Mouse (Mus musculus) right cerebral cortex, postnatal 36 days (tissue): ENCODE data around the gene Nbea.

Experiments
- DNase-seq, 2 experiments: peaks; one replicate each; pipeline ENCODE4 v3.0.0; 2022; ENCODE audit warnings: low spot score in 2 of 2, mixed read lengths in 1 of 2

Nbea gene

DNA sequence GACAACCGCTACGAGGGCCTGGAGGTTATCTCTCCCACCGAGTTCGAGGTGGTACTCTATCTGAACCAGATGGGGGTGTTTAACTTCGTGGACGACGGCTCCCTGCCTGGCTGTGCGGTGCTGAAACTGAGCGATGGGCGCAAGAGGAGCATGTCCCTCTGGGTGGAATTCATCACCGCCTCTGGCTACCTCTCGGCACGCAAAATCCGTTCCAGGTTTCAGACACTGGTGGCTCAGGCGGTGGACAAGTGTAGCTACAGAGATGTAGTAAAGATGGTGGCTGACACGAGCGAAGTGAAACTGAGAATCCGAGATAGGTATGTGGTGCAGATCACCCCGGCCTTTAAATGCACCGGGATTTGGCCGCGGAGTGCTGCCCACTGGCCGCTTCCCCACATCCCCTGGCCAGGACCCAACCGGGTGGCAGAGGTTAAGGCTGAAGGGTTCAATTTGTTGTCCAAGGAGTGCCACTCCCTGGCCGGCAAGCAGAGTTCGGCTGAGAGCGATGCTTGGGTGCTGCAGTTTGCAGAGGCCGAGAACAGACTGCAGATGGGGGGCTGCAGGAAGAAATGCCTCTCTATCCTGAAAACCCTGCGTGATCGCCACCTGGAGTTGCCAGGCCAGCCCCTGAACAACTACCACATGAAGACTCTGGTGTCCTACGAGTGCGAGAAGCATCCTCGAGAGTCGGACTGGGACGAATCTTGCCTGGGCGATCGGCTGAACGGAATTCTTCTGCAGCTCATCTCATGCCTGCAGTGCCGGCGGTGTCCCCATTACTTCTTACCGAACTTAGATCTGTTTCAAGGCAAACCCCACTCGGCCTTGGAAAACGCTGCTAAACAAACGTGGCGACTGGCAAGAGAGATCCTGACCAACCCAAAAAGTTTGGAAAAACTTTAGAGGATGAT, 400.1 kb downstream of the Nbea start:
- no peak for DNase-seq

DNA sequence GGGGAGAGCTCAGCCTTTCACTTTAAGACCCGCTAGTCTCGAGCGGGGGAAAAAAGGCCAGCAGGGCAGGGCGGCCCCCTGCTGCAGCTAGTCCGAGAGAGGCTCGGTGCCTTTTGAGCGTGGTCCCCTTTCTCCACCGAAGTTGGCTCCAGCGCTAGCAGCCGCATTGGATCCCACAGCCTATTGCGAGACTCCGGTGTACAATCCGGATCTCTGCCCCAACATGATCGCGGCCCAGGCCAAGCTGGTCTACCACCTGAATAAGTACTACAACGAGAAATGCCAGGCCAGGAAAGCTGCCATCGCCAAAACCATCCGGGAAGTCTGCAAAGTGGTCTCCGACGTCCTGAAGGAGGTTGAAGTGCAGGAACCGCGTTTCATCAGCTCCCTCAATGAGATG, 400.7 kb downstream of the Nbea start:
- DNase-seq = no peak

DNA sequence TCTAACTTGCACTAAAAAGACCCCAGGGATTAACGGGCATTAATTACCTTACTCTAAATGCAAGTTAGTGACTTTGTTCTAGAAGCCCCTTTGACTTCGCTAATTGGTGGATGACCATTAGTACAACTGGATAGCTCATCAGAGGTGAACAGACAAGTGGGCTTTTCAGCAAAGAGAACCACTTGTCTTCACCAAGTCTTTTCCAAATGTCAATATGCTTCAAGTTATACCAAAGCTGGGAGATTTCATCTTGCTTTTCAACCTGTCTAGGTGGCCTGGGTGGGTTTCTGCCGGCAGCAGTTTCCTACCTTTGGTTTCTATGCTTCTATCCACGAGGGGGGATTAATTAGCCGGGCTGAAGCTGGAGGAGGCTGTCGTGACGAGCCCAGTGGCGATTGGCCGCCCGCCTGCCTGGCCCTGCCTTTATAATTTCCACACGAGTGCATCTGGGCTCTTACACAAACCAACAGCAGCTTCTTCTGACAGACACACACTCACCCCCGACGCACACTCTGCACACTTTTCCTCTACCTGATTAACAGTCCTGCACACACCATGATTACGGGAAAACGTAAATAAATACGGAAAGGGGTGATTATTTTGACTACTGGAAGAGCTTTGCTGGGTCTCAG, 401.3 kb downstream of the Nbea start, which contains the start of gene Mab21l1:
Gene Mab21l1, plus strand, starts transcription at position 455 of the 632 bp plus-strand sequence.
- DNase-seq = no peak

DNA sequence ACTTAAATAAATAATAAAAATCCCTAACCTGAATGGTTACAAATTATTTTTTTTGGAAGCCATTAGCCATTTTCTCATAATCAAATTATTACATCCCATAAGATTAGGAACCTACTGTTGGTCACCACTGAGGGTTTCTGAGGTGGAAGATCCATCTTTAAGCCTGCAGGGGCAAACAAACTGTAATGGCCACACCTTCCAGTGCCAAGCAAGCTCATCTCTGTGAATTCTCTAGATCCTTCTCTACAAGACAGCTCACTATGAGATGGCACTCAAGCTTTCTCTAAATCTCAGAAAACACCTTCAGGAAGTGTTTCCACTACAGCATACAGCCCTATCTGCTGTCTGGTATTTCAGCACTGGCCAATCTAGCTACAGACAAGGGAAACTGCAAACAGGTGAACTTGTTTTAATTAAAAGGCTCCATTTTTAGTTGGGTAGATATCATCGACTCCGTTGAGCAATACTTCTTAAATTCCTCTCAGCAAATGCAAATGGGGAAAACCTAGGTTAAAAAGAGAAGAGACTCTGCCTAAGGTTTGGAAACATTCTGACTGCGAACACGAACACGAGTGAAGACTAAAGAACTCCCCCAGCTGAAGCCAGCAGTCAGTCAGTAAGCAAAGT, 402.0 kb downstream of the Nbea start:
- no peak for DNase-seq

DNA sequence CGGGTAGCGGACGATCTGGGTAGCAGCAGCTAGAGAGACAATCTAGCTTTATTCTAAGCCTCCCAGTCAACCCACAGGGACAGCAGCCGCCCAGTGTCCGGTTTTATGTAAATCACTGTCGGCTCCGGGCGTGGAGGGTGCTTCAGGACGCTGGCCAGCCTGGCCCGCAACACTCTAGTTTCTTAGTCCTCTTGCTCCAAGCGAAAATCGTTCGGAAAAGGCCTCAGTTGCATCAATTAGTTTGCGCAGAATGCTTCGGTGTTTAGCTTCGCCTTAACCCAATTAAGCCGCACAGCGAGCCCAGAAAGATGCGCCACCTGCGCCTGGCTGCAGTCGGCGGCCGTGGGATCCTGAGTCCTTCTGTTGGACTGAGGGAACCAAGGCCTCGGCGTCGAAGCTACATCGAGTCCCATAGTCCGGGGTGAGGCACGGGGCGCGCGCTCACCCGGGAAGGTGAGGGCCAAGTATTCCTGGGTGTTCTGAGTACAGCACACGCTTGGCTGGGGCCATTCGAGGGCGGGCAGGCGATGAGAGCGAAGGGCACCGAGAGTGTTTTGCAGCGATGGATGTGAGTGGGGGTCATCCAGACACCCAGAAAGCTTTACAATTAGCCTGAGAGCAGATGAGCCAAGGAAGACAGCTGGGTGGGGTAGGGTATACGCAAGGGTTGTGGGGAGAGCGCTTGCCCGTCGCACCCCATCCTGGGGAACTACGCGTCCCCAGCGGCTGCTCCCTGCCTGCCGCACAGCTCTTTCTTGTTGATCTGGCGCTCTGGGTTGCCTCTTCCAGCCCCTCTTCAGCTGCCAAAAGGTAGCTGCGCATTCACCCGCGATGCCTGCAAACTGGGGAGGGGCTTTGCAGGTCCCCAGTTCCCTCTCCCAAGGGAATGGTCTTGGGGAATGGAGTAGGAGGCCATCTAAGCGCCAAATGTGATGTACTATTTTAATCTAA, 403.1 kb downstream of the Nbea start:
- no peak for DNase-seq

DNA sequence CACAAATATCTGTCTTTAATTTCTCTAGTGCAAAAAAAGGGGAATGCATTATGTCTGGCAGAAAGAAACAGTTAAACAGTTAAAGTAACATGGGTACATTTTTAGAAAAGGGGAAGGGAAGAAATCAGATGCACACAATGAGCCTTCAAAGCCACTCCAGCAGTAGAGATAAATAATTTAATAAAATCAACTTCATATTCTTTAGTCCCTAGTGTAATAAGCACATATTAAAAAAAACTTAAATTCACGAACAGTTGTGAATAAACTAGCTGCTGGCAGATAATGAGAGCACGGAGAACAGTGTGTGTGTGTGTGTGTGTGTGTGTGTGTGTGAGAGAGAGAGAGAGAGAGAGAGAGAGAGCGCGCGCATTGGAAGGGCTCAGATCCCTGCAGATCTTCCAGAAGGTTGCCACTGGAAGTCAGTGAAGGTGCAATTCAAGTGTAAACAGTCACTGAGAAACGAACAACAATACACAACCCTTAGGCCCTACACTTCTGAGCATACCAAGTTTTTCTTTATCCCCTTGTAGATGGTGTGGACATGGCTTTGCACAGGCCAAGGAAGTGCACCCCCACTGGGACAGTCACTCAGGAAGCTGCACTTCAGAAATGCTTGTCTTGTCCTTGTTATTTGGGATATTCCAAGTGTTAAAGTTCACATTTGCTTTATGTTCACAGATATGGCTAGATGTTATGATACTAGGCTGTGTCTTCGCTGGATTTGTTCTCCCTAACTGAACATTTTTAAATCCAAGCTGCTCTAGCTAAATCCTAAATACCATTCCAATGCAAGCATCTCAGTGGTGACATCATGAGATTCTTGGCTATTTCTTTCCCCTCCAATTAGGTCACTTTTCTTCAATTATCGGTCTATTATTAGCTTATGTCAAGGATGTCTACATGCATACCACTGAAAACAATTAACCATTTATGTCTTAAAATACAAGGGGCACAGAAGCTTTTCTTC, 404.5 kb downstream of the Nbea start:
- no peak for DNase-seq

DNA sequence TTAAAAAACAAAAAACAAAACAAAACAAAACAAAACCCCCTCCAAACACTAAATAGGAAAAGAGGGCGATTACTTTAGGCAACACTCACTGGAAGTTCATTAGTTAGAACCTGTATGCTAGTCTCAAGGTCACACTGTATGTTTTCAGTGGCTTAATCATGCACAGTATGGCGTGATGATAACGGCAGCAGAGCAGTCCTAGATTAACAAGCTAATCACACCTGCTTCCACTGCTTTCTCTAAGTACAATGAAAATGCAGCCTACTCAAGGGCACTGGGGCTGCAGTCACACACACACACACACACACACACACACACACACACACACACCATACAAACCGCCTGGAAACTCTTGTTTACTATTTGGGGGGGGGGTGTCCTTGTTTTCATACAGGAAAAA, 406.0 kb downstream of the Nbea start:
- no peak for DNase-seq

DNA sequence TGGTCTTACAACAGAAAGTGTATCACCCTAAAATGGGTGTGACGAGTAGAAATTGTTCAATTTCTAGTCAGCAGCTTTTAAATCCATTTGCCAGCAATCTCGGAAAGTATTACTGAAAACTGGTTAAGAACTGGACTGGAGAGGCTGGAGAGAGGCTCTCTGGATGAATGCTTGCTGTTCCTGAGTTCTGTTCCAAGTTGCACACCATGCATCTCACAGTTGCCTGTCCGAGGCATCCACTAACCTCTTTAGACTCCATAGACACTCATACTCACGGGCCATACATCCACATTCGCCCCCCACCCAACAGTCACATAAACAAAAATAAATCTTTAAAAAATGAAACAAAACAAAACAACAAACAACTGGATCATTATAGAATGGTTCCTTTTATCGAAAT, 407.7 kb downstream of the Nbea start:
- no peak for DNase-seq

DNA sequence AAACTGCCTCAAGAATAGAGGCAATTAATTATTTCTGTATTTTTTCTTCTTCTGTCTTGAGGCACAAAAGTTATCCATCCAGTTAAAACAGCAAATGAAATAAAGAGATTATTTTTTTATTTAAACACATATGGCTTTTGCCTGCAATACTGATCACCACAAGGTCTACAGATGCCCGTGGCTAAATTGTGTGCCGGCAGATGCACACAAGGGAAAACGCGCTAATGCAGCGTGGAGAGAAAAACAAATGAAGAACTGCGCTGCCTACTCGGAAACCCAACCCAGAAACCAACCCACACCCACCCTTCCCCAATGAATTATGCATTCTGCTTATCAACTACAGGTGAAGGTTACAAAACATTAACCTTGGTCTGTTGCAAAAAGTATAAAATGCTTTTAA, 408.3 kb downstream of the Nbea start:
- DNase-seq = no peak

DNA sequence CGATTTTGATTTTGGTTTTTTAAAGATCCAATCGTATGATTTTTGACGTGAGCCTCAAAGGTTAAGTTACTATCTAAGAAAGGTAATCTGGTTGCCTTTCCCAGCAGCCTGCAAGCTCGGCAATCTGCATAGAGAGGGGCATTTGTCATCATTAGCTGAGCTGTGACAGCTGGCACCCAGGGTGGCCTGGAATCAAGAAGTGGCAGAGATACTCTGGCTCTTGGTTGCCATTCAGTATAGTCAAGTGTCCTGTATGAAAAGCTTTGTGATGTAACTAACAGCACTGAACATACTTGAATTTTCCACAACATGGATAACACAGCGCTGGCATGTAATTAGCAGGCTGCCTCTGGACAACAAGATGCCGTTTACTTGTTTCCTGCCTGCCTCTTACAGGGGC, 409.3 kb downstream of the Nbea start:
- no peak for DNase-seq

DNA sequence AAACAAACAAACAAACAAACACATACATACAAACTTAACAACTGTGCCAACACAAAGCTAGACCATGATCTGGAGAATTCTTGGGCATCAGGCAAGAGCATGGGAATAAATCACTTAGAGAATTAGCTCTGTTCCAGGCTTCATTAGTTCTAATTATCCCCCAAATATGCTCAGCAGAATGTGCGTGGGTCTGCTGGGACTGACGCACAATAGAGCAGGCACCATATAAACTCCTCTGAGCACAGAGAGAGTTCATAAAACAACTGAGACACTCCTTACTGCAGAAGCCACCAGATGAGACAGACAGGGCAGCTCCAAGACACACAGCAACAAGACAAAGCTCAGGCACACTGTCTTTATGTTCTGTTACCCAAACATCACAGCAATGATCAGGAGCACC, 414.2 kb downstream of the Nbea start:
- no peak for DNase-seq

DNA sequence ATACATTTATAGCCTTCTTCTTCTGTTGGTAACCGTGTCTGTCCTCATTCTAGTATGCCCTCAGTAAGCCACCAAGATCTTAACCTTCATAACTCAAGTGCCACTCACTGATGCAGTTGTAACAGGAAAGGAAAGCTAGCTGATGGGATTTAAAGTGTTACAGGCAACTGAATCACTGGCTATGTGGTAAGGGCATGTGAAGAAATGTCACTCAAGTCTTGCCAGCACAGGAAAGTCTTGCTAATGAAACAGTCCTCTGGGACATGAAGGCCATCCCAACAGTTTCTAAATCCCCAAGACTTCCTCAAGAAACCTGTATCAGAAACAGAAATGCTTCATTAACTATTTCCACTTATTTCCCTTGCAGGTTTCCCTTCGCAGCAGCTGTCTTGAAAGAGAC, 414.8 kb downstream of the Nbea start:
- DNase-seq = no peak

DNA sequence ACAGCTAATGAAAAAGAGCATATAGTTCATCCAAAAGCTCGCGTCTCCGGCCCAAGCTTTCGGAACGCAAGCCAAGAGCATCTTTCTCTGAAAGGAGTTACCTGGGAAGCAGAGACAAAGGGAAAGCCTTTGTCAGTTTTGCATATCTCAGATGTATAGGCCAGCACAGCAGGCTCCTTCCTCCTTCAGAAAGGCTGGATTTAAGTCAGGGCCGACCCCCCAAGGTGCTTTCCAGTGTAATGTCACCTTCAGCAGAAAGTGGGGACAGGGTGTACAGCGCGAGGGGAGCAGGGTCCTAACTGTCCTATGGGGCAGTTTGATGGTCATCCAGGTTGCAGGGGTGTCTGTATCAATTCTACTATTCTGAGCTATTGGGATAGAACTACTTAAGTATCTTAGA, 419.9 kb downstream of the Nbea start:
- DNase-seq = no peak

DNA sequence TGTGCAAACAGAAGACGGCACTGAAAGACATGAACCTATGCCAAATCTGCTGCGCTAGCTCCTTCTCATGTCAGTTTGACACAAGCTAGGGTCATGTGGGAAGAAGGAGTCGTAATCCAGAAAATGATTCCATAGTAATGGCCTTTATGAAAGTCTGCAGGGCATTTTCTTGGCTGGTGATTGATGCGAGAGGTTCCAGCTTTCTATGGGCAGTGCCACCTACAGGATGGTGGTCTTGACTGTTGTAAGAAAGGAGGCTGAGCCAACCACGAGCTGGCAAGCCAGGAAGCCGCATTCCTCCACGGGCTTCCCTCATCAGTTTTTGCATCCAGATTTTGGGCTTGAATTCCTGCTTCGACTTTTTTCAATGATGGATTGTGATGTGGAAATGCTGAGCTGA, 425.2 kb downstream of the Nbea start:
- DNase-seq = no peak

DNA sequence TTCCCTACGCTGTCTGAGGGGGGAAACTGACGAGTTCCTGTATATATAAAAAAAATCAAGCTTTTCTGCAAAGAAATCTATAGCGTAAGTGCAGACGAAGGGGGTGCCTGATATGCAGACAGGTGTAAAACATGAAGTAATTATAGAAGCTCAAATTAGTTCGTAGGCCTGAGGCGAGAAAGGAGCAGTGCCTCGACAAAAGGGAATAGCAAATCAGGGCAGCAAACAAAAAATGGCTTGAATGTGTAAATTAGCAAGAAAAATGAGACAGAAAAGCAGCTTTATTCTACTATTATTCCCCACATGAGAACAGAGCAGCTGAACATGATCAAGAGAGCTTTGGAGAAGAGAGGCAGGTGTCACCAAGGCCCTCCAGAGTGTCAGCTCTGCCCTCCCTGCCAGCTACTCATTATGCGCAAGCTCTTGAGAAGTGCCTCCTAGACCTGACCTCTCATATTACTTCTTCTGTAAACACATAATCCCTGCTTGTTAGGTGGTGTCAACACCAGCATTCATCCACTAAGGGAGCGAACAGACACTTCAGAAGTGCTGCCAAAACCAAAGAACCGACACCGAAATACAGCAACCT, 426.8 kb downstream of the Nbea start:
- DNase-seq = no peak

DNA sequence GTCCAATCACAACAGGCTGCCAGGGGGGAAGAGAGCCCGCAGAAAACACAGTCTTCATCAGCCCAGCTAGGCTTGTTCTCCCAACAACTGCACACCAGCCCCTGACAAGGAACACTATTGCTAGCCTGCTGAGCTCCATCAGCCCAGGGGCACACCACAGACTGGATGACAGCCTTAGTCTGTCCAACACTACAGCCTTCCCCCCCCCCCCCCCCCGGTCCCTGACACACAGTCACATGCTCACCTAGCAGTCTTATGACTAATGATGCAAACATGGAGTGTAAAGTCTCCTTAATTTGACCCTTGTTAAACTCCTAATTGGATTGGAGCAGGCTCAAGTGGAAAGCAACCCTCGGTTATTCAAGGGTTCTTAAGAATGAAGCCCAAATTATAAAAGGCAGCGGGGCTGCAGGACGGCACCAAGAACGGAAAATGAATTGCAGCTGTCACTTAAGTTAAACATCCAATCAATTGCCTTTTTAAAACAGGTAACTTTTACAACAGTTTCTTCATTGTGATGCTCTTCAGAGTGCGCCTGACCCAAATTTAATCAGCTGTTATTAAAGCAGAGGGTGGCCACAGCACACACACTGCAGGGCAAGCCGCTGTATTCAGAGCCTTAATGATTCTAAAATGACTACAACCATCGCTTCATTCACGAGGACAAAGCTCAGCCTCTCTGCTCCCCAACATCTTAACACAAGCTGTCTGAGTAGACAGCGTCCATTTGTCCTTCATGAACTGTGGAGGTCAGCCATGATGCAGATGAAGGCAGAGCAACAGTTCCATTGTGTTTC, 427.5 kb downstream of the Nbea start:
- no peak for DNase-seq

DNA sequence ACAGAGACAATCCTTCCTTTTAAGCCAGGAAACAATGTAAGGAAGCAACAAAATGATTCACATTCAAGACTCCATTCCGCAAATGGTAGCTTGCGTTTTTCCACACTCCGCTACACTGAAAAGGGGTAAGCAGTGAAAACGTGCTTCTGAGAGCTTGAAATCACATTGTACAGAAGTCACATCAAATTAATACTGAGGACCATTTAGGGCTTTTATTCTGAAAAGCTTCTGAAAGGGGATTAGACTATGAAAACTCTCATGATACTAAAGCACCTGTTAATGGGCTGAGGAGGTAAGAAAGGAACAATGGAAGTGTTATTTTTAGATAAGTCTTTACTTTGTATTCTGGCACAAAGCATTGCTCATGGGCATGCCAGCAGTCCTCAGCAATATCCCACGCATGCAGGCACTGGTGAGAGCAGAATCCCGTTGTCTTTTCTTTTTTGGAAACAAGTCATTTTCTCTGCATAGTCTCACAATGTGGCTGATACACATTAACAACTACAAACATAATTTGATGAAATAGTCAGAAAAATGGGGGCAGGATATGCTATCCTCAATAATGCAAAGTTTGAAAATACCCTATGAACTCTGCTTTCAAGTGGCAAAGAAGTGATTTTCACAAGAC, 428.4 kb downstream of the Nbea start:
- no peak for DNase-seq

DNA sequence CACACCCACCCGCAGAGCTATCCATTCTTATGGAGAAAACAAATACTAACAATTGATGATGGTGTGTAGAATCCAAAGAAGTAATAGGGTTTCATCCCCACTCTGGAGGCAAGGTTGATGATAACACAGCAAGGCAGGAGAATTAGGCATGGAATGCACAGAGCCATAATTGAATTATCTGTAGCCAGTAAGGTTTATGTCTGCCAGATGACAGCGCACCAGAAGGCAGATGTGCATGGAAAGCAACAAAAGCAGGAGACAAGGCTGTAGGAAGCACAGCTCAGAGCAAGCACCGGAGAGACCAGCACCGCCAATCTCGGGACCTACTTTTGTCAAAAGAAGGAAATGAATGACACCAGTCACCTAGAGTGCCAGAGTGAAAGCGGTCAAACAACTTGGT, 429.6 kb downstream of the Nbea start:
- no peak for DNase-seq

DNA sequence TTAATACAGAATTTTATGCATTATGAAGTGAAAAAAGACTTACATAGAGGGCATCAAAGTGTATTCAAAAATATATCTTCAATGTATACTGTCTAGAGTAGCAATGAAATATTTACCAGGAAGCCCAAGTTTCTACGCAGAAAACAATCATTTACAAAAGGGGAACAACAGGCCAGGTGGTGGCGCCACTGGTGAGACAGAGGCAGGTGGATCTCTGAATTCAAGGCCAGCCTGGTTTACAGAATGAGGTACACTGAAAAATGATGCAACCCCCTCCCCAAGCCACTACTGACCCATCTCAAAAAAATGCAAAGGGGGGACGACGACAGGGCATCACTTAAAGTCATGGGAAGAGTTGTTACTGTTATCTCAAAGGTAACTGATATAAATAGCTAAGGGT, 430.9 kb downstream of the Nbea start:
- DNase-seq = no peak
